Mouse (Mus musculus) urinary bladder, postnatal 36 days (tissue): ENCODE measurements around the gene Fhod1.

Experiments
- DNase-seq, 2 experiments: peaks; one replicate each; pipeline ENCODE4 v3.0.0; 2022; ENCODE audit warnings: low spot score in 2 of 2, mixed read lengths in 1 of 2

The Fhod1 gene

DNA sequence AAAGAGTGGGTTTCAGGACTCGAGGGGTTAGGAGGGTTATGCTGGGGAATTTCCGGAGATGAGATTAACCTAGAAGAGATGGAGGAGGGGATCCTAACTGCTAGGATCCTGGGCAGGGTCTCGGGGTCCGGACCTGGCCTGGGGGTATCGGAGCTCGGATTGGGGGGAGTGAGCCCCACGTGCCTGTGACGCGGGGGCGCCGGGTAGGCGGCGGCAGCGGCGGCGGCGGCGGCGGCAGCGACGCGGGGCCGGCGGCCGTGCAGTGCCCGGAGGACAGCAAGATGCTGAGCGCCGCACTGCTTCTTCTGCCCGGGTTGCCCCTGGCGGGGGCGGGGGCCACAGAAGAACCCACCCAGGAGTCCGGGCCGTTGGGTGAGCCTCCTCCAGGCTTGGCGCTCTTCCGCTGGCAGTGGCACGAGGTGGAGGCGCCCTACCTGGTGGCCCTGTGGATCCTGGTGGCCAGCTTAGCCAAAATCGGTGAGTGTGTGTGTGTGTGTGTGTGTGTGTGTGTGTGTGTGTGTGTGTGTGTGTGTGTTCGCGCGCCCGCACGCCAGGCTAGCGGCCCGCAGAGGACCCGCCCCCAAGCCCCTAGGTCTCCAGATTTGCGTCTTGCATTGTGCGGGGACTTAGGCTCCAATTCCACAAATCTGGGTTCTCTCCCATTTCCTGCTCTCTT lies 1.5 kb upstream of the Fhod1 start:
- no peak for DNase-seq

DNA sequence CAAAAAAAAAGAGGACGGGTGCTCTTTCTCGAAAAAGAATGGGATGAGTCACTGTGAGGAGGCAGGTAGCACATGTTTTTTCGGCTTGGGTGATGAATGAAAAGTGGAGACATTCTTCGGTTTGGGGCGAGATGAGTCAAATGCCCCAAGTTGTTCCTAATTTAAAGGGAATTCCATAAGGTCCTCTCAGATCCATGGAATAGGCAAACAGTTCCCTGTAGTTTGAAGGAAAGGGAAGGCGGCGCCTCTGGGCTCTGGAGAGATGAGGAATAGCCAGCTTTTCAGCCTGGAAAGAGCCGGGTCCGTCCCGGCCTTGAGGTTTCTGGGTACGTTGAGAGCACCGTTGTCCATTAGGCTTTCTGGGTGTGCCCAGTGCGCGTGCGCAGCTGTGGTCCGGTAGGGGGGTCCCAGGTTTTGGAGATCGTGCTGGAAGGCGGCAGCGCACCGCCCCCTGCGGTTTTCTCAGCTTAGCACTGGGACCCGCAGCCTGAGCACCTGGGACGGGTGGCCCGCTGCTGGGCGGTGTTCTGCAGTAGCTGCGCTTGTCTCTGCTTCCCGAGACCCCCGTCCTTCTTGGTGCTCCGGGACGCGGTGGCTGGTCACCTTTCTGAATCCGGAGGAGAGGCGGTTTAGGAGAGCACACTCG lies 820 bp upstream of the Fhod1 start, which contains the start of gene Slc9a5:
Gene Slc9a5, plus strand, starts transcription at position 394 of the 646 bp plus-strand sequence.
- no peak for DNase-seq

DNA sequence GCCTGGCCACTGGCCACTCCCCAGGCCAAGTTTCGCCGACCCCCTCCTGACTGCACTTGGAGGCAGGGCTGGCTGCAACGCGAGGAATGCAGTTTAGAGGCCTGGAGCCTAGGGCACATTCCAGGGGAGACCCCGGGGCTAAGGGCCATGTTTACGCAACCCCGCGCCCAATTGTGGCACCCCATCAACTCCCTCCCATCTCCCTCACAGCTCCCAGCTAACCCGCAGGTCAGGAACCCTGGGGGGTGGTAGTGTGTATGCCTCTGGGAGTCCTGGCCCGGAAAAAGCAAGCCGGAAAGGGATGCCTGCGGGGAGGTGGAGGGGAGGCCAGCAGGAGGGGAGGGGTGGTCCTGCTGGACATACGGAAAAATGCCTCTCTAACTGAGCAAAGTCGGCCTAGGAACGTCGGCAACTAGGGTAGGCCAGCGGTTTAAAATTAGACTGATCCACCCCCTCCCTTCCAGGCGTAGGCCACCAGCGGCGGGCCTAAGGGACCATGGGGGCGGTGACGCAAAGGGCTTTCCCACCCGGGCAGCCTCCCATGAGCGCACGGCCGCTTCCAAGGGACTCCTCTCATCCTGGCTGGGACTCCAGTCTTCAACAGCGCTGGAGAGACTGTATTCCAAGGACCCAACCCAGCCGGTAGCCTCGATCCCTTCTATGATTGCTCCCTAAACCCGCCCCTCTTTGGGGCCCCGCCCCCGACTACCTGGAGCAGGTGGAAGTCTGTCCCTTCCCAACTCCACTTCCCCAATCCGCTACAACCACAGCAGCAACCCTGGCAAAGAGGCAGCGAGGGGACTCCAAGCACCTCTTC lies 934 bp downstream of the Fhod1 start:
- peak; percentile 63 to 72 for DNase-seq

GRCm38 (mm10) chr8:105345061-105345975 lies 2.4 kb downstream of the Fhod1 start:
- peak in 1 of 2 experiments; percentile 56 for DNase-seq

- no peak for DNase-seq
Observed at GRCm38 (mm10) chr8:105343791-105344574, 3.8 kb downstream of the Fhod1 start.

GRCm38 (mm10) chr8:105342768-105343167 lies 5.0 kb downstream of the Fhod1 start:
- DNase-seq = no peak

DNA sequence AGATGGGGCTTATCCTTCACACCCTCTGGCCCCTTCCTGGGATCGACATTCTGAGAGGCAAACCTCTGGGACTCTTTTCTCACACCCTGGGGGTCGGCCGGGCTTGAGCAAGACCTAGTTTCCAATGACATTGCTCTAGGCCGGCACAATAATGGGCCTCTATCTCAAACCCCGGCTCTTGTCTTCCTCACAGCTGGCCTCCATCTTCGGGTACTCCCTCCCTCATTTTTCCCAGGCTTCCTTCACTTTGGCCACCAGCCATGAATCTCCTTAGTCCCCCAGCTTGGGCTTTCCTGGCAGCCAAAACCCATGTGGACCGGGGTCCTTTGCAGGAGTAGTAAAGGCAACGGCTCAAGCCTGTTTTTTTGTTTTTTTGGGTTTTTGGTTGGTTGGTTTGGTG lies 6.4 kb downstream of the Fhod1 start:
- DNase-seq = no peak

DNA sequence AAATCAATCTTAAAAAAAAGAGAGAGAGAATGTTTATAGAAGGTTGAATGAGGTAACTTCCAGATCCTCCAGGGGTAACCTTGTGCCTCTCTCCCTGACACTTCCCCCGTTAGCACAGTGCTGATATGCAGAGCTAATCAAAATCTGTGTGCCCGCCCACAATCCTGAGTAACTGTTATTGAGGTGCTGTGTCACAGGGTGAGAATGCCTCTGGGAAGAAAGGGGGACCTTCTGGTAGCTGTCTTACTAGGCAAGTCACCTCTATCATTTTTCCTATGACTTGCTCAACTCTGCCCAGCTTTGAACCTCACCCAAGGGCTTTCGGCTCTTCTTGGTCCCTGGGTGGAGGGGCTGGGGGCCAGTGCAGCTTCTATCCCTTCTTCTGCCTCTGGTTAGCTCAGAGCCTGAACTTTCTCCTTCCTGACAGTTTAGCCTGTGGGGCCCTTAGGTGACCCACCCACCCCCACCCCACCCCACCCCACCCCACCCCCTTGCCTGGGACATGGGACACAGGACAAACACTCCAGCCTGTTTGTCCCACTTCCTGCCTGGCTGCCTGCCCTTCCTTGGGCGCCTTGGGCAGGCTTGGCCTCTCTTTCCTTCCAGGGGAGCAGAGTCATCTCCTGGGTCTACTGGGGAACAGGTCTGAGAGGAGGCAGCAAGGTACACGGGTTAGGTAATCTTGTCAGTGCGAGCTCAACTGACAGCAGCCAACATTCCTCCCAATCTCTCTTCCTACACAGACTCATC lies 7.7 kb downstream of the Fhod1 start:
- no peak for DNase-seq

GRCm38 (mm10) chr8:105338992-105339391 lies 8.8 kb downstream of the Fhod1 start:
- DNase-seq = no peak

- no peak for DNase-seq
Observed at GRCm38 (mm10) chr8:105336373-105337130, 11.2 kb downstream of the Fhod1 start.

DNA sequence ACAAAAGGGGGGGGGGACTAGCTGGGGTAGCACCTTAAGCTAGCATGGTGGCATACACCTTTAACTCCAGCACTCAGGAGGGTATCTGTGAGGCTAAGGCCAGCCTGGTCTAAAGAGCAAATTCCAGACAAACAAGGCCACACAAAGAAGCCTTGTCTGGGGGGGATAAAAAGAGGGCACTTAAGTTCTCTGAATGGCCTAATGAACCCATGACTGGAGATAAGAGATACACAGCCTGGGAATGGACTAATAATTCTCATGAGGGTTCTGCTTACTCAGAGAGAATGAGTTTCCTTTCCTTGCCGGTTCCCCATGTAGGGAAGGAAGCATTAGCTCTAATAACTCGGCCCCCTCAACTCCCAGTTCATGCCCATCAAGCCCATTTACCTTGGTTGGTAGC lies 15.2 kb downstream of the Fhod1 start:
- no peak for DNase-seq

DNA sequence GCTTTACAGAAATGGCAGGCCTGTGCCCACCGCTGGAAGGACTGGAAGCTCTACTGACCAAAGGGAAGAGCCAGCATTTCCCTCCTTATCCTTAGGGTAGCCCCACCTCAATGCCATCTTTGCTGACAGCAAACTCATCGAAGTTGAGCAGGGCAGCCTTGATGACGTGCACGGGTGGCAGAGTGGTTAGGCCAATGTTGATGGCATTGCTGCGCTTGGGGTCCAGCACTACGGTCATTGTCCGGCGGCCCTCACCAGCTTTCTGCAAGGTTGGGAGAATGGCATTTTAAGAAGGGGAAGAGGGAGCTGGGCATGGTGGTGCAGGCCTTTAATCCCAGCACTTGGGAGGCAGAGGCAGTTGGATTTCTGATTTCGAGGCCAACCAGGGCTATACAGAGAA lies 15.8 kb downstream of the Fhod1 start:
- no peak for DNase-seq

GRCm38 (mm10) chr8:105331469-105331868 lies 16.3 kb downstream of the Fhod1 start:
- DNase-seq = no peak

DNA sequence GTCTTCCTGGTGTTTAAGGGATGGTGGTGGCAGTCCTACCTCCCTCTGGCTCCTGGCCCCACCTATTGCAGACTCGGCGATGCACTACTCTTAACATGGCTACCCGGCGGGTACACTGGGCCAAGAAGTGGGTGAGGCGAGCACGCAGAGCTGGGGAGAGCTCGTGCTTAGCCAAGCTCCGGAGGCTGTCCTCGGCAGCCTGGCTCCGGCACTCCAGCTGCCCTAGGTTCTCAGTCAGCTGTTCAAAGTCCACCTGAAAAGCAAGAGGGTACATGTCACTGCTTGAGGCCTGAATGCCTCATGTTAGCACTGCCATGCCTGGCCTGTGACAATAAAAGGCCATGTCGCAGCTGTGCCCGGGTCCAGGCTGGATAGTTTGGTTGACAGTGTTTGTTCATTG lies 17.4 kb downstream of the Fhod1 start:
- DNase-seq = no peak

GRCm38 (mm10) chr8:105326968-105327367 lies 20.8 kb downstream of the Fhod1 start:
- no peak for DNase-seq

- peak; percentile 96 for DNase-seq
Observed at GRCm38 (mm10) chr8:105326141-105326672, 21.5 kb downstream of the Fhod1 start, which contains the start of the genes Lrrc29 and Tmem208. Gene Lrrc29, minus strand, starts transcription at chr8:105326278. Gene Tmem208, plus strand, starts transcription at chr8:105326354.

GRCm38 (mm10) chr8:105325641-105326093 lies 22.1 kb downstream of the Fhod1 start:
- no peak for DNase-seq

DNA sequence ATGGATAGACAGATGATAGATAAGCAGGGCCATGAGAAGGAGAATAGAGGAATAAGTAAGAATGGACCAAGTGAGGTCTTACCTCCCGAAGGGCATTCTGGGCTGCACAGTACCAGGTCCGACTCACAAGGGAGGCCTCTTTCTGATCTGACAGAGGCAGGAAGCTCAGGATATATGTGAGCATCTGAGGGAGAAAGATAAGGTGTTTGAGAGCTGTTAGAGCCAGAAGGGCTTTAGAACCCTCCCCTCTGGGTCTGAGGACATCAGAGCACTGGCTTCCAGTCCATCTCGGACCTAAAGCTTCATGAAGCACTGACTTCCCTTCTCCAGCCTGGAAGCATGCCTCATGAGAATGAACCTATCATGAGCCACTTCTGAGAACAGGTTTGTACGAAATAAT lies 24.6 kb downstream of the Fhod1 start:
- no peak for DNase-seq
